Mouse (Mus musculus): ENCODE results near the gene Adarb1.

Adarb1 gene

DNA sequence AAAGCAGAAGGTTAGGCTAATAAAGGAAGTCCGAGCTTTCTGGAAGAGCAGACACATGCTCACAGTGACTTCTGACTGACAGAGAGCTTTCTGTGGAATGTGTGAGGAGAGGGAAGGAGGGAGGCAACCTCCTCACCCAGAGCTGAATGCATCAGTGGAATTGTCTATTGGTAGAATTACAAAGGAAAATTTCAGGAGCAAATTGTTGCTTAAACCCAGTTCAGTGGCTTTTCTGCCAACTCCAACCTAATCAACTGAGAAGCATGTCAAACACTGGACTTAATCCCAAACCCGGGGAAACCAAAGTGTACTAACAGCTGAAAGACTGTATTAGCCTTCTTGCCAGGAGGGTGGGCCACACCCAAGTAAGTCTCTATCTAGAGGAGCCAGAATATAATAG is 36.9 kb downstream of the Adarb1 start:
- no peak for DNase-seq

DNA sequence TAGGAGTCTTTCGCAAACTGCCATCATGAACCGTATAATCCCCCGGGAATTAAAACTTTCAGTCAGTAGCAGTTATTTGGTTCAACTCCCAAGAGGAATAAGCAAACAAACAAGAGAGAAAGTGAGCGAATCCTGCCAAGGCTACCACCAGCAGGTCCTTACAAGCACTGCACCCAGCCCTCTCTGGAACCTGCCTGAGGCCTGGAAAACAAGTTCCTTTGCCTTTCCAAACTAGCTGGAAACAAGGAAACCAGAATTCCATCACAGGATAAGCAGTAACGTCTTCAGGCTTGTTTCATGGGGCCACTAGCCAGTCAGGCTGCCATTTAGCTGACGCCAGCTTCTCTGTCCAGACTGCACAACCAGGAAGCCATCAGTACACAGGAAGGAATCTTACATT is 37.4 kb downstream of the Adarb1 start:
- DNase-seq: no peak

DNA sequence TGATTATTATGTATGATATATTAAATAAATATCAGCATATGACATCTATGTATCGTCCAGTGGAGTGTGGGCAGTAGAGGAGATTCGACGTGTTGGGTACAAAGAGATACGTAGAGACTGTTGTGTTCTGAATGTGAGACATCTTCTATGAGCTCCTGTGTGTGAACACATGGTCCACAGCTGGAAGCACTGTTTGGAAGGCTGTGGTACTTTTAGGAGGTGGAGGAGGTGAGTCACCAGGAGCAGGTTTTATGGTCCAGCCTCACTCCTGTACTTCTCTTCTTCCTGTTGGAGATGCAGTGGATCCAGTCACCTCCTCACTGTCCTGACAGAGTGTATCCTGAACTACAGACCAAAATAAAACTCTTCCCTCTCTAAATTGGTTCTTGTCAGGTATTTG is 38.9 kb downstream of the Adarb1 start:
- DNase-seq: no peak

DNA sequence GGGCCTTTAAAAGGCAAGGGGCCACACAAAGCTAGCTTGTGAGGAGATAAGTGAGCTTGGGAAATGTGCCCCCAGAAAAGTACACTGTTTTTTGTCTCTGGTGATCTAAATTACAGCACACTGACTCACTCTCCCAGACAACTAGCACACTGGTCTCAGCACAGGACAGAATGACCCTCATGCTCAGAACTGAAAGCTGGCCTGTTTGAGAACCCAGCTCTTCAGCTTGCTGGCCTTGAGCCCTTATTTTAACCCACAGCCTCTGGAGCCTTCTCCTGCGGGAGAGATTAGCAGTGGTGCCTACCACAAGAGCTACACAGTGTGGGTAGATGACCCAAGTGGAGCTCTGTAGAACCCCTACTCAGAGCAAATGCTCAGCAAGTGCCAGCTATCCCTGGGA is 42.0 kb downstream of the Adarb1 start:
- DNase-seq: no peak

DNA sequence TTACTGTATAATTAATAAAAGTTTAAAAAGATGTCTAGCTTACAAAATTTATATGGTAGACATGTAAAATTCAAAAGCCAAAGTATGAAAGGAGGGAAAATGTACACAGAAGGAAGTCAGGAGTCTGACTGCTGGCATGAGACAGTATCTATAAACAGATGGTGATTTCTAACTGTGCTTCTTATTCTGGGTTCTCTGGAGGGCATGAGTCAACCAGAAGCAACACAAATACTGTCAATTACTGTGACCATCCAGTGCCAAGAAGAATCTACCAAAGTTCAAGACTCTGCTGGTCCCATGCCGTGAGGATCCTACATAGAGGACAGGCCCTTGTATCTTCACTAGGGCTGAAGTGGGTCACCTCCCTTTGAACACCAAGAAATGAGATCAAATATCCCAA is 43.1 kb downstream of the Adarb1 start:
- DNase-seq: no peak

DNA sequence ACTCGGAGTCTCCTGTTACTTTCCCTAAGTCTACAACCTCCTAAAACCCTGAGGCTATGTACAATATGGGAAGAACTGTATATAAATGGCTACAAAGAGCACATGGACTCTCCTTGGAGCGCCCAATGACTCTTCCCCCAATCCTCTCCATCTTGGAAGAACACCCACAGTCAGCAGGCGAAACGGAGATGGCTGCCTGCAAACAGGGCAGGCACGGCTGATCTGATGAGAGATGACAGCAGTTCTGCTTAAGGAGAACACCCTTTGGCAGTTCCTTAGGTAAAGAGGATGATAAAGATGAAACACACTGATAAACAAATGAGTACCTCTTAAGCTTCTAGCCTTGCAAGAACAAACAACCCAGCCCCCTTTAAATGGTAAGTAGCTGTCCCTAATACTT is 43.7 kb downstream of the Adarb1 start:
- DNase-seq: no peak

DNA sequence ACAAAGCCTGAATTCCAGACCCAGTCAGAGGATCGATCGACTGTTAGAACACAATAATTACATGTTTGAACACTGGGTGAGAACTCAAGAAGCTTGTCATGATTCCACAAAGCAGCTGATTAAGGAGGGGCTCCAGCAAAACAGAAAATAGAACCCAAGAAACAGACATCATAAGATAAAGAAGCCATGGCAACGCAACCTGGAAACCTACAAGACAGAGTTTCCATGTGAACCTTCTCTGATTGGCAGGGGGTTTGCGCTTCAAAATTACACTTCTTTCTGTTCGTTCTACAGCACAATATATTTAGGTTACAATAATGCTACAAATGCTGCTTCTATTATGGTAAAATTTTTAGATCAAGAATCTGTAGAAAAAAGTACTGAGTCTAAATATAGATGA is 47.9 kb downstream of the Adarb1 start:
- no peak for DNase-seq

DNA sequence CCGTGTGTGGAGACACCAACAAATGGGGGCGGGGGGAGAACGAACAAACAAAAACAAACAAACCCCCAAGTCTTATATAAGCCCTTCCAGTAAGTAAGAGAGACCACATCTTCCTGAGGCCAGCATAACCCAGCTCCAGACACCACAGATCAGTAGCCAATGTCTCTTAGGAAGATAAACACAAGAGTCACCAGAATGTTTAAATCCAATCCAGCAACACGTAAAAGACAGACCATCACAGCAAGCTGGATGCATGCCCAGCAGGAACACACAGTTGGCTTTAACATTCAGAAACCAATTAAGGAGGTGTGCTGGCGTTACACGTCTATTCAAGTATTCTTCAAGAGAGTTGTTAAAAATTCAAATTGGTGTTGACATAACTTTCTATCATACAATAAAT is 50.1 kb downstream of the Adarb1 start:
- no peak for DNase-seq

DNA sequence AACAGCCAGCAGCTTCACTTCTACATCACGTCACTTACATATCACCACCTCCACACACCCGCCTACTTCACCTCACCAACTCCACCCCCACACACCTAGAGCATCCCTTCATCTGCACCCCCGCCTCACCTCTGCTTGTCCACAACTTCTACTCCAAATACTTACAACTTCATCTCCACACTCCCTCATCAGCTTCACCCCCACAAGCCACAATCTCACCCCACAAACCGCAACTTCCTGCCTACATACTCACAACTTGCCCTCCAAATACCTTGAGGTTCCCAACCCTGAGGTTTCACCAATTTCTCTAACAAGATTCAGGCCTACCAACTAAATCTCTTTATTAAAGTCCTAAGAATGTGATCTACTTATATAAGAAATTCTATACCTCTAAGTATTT is 51.1 kb downstream of the Adarb1 start:
- no peak for DNase-seq

DNA sequence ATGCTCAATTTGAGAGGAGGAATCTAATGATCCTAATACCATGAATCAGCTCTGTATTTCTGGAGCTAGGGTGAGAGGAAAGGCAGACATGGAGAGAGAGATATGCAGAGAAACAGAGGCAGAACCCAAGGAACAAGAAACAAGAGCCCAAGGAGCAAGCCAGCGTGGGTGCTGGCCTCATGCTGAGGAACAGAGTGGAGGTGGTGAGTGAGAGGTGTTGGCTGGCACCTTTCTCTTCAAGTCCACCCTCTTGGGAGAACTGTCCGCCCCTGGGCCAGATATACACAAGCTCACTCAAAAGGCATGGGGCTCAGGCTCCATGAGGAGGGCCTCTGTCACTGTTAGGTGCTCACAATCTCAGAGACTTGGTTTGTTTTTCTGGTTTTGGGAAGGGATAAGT is 52.9 kb downstream of the Adarb1 start:
- no peak for DNase-seq

DNA sequence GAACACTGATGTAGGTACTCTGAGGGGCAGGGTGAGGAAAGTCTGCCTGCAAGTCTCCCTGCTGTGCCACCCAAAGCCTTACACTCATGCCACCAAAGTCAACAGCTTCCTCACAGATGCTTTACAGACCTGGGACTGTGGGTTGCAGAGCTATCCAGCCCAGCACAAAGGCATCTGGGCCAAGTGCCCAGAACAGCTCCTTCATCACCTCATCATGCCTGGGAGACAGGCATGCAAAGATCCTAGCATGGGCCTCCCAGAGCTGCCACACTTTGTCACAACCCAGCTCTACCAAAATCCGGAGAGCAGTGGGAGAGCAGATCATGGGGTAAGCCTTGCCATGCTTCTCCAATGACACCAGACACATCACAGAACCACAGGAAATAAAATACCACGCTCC is 57.6 kb downstream of the Adarb1 start:
- DNase-seq: no peak

DNA sequence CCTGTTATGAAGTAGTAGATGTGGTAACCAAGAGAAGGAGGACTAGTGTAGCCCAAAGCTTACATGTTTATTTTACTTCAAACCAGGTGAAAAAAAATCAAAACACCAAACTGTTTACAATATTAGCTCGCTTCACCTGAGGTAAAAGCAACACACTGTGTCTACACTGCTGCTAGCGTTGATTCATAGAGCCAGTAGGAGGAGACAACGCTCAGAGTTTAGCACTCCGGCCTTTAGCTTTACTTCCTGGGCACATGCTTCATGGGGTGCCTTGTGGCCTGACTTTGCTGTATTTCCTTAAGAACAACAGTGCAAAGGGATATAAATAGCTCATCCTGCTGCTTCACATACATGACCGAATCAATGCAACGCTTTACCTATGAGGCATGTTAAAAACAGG is 60.1 kb downstream of the Adarb1 start:
- no peak for DNase-seq

DNA sequence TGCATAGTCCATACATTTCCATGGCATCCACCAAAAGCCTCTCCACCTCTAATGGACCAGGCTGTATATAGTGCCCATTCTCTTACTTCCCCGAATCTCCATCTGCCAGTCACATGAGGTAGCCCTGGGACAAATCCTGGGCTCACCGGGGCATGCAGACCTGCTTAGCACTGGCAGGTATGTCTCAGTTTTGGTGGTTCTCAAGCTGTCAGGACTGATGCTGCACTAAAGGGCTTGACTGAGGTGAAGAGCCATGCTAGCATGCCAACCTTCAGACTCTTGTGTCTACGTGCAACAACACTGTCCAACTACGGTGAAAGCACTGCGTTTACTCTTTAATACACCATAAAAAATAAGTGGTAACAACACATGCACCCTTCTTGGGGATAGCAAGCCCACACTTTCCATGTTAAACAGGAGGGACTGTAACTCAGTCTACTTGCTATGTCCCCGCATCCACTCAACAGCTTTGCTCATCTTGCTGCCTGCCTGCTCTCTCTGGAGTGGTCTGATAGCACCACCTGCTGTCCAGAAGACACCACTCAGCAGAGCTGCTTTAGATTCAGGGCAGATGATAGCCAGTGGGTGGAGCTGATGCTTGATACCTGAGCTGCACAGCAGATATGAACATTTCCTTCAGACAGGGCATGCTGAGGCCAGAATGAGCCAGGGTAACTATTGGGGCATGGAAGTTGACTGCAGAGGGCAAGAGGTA is 64.9 kb downstream of the Adarb1 start:
- peak; percentile 86 to 91 for DNase-seq

DNA sequence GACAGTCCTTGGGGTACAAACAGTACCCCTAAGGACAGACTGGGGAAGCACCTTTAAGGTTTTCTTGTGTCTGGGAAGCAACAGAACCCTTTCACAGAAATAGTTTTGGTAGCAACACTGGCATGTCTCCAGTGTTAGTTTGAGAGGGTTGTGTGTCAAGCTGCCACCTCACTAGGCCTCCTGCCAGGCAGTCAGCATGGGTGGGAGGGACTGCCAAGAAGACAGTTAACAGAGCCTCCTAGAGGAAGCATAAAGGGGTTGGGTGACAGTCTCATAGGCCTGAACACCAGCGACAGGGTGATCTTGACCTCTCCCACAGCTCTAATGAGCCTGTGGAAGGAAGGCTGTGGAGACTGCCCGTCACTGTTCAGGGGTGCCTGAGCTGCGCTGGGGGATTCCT is 75.2 kb downstream of the Adarb1 start:
- peak; percentile 84 for DNase-seq

DNA sequence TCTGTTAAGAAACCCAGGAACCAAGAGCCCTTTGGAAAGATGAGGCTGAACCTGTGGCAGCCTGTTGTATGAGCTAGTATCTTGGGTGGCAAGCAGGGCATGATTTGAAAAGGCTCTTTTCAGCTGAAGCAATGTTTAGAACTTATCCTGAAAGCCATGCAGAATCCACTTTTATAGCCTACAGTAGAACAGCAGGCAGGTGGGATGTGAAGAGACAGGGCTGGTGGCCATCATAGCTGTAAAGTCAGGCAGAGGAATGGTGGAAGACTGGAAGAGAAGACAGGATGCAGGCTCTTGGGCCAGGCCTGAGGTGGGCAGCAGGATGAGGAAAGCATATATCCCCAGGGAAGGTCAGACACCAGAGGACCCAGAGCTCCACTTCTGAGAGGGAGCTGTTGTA is 76.4 kb downstream of the Adarb1 start:
- no peak for DNase-seq

DNA sequence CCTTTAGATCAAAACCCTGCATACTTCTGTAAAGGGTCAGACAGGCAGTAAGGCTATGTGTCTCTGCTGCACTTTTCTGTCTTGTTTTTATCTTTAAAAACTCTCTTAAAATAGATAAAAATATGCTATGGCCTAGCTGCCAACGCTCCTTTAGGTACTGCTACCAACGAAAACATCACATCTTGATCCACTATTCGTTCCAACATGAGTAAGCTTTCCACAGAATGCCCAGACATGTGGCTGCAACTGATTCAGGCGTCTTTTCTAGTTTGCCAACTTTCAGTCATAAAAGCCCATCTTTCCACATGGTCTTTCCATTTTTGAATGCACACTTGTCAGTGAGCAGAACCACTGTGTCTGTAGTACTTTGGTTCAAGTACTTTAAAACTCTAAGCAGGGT is 77.0 kb downstream of the Adarb1 start:
- DNase-seq: no peak

DNA sequence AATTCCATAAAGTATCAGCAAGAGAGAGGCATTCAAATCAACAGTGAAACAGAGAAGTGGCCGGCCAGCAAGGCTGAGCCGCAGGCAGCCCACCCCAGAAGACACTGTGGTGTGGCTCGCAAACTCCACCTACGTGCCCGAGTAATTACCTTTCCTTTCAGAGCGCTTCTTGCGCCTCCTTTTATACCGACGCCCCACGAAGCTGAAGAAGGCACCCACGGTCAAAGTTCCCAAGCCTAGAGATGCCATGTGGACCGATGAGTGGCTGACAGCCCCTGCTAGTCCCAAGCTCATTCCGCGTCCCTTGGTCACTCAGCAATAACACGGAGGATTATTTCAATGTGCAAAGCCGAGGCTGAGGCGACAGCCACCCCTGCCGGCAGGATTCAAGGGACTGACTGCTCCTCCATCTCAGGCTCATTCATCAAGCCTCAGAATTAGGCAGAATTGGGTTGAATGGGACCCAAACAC is 78.2 kb downstream of the Adarb1 start:
- peak in 1 of 2 experiments; percentile 40 for DNase-seq

DNA sequence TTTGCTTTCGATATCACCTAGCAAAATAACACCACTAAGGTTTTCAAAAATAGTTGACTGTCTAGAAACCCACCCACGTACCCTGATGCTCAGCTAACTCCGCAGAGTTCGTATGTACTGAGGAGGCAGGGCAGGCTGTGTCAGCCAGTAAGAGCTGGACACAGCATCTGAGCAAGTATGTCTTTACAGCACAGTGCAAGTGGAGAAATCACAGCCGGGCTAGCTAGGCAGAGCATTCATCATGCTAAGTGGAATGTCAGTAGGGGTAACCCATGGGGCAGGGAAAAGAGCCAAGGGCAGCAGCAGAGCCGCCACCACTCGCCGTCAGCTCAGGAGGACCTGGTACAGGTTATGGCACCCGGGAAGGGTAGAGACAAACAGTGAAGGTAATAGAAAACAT is 84.6 kb downstream of the Adarb1 start:
- DNase-seq: no peak

DNA sequence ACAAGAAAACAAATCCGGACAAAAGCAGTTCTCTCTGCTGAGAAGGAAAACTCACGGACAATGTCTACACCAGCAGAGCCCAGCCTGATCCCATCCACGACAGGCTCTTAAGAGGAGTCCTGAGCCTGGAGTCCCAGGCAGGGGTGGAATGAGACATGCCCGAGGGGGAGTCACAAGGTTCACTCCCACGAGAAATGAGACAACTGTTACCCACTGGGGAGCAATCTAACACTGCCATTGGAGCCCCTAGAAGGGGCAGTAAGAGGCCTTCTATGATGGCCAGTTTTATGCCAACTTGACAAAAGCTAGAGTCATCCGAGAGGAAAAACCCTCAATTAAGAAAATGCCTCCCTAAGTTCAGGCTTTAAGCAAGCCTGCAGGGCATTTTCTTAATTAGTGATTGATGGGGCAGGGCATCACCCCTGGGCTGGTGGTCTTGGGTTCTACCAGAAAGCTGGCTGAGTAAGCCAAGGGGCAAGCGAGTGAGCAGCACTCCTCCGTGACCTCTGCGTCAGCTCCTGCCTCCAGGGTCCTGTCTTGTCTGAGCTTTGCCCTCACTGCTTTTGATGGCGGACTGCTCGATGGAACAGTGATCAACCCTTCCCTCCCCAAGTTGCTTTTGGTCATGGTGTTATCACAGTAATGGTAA is 88.5 kb downstream of the Adarb1 start:
- no peak for DNase-seq

DNA sequence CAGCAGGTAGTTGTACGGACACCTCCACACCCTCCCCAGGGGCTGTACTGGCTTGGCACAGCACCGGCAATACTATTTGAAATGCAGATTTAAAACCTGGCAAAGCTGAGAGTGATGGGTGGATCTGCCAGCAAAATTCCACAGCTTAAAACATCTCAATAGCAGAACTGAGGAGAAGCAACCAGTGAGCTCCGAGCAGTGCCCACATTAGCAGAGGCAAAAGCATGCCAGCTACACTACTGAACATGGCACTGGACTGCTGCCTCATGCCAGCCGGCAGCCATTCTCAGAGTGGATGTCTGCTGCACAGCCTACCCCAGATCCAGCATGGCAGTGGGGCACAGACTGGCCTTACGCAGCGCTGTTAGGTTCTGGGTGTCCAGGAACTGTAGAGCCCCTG is 93.4 kb downstream of the Adarb1 start:
- no peak for DNase-seq

DNA sequence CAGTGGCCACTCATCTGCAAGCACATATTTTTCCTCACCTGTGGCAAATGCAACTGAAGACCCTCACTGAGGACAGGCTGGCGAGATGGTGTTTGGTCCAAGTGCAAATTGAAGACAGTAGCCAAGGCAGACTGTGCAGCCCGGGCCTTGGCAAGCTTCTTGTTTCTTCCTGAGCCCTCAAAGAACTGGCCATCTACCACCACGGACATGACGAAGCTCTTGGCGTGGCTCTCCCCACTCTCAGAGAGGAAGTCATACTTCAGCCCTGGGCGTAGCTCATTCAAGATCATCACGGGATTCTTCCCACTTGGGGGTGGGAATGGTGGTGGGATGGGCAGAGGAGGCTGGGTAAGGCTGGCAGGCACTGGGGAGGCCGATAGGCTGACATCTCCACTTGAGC is 96.5 kb downstream of the Adarb1 start:
- no peak for DNase-seq

DNA sequence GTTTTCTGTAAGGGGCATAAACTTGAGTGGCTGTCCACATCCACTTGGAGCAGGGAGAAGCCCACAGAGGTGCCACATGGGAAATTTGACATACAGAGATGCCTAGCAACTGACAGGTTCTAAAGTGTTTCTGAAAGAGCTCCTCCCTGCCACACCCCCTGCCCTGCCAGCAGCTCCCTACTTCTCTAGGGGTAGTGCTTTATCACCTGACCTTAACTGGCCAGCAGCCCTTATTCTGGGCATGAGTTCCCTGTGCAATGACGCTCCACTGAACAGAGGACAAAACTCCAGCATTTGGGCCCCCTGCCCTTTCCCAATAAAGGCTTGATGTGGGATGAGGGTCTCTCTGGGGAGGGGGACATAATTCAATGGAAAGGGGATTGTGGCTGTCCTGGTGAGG is 97.1 kb downstream of the Adarb1 start:
- DNase-seq: no peak

DNA sequence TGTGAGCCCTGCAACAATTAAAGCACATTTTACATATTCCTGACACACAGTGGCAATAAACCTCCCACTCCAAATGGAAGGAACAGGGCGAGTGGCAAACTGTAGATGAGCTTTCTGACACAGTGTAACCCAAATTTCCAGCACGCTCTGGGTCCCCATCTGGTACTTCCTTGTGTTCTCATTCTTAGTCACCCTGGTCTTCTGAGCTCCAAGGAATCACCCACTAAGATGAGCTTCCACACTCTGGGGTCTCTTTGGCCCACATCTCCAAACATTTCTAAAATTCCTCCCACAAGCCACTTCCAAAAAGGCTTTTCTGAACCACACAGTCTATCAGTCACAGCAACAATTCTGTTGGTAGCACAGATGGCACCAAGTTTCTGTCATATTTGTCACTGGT is 102.4 kb downstream of the Adarb1 start:
- DNase-seq: no peak

DNA sequence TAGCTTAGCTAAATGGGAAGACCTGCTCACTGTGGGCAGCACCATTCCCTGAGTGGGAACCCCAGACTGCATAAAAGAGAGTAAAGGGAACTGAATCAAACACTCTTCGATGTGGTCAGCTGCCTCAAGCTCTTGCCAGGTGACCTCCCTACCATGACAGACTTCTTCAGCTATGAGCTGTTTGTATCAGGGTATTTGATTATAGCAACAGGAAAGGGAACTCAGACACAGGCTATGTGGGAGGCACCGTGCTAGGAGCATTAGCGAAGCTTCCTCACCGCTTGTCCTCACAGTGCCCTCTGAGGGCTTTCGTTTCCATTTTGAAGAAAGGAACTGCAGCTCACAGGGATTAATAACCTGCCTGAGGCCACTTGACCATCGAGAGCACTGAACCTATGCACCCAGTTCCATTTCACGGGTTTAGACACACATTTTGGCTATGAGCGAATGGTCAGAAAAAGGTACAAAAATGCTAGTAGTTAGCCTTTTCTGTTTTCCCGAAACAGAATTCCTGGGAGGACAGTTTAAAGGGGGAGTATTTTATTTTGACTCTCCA is 103.3 kb downstream of the Adarb1 start:
- DNase-seq: no peak

DNA sequence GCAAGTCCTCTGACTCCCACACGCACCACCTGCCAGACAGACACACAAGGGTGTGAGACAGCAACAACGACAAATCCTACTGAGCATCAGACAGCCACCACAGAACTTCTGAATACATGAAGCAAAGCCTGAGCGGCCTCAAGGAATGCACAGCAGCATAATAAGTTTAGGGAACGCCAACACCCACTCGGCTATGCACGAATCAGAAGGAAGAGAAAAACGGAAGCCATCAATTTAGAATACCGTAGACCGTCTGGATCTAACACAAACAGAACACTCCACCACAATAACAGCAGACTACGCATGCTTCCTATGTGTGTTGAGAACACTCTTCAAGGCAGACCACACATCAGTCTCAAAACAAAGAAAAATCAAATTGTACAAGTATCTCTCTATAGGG is 109.1 kb downstream of the Adarb1 start:
- no peak for DNase-seq

Measured in cerebellum, postnatal 36 days (tissue).